Mouse (Mus musculus): Measurements from ENCODE around the gene Jag1. TPM values are rescaled to one million over a fixed set of nuclear protein-coding genes. Genes with fewer than 3 reads are reported as not detected.

Jag1 gene
- polyA plus RNA-seq (2014; fragmentation: Illumina TruSeq; extraction: RNeasy Lipid Tissue Mini Kit (QIAGEN cat#74804); ENCODE audit: low read depth, low replicate concordance) = 2.1 TPM

GRCm38 (mm10) chr2:137116025-137116674, at the start of gene Jag1:
TSS of gene Jag1 (minus strand) at chr2:137116644.

Other genes with a start within 250 kb of the Jag1 start
- gene AL731706.2, start 231.0 kb downstream of the Jag1 start, polyA plus RNA-seq (2014; fragmentation: Illumina TruSeq; extraction: RNeasy Lipid Tissue Mini Kit (QIAGEN cat#74804); ENCODE audit: low read depth, low replicate concordance) = not detected
- 4.0 TPM for gene Slx4ip, start 225.4 kb downstream of the Jag1 start, polyA plus RNA-seq (2014; fragmentation: Illumina TruSeq; extraction: RNeasy Lipid Tissue Mini Kit (QIAGEN cat#74804); ENCODE audit: low read depth, low replicate concordance)
- 24.9 TPM for gene AL731706.1, start 225.3 kb downstream of the Jag1 start, polyA plus RNA-seq (2014; fragmentation: Illumina TruSeq; extraction: RNeasy Lipid Tissue Mini Kit (QIAGEN cat#74804); ENCODE audit: low read depth, low replicate concordance)
- 58.1 TPM for gene Mkks, start 225.3 kb downstream of the Jag1 start, polyA plus RNA-seq (2014; fragmentation: Illumina TruSeq; extraction: RNeasy Lipid Tissue Mini Kit (QIAGEN cat#74804); ENCODE audit: low read depth, low replicate concordance)

Data from liver, adult 10 weeks (tissue).